Mouse (Mus musculus) cortical plate, adult 2 months (tissue): Measurements from ENCODE around the gene Alkbh8.
"Not testable (repeated sequence)": the region's sequence is repeated elsewhere in the genome, so short reads cannot be mapped to it uniquely, and the experiment has no call there.

ENCODE experiments used
- CTCF ChIP-seq: fragments of 200-500 bp; IDR thresholded peaks from 2 replicates; pipeline ENCODE4 v1.5.1; 2011; ENCODE audit warnings: mild to moderate bottlenecking, control low read depth, low read length; ENCODE audit not compliant: insufficient read depth; ENCODE audit errors: extremely low read depth
- POLR2A ChIP-seq: fragments of 200-500 bp; IDR thresholded peaks from 2 replicates; pipeline ENCODE4 v1.6.1; 2011; ENCODE audit warnings: mild to moderate bottlenecking, low read length, control low read depth; ENCODE audit not compliant: insufficient read depth; ENCODE audit errors: extremely low read depth

- not testable (repeated sequence) for TF ChIP-seq CTCF, POLR2A
Observed at GRCm38 (mm10) chr9:3327342-3328053, 7.4 kb upstream of the Alkbh8 start.
